Comparison of ENCODE assay signal across 16 mouse cellular contexts in the genomic region with DNA sequence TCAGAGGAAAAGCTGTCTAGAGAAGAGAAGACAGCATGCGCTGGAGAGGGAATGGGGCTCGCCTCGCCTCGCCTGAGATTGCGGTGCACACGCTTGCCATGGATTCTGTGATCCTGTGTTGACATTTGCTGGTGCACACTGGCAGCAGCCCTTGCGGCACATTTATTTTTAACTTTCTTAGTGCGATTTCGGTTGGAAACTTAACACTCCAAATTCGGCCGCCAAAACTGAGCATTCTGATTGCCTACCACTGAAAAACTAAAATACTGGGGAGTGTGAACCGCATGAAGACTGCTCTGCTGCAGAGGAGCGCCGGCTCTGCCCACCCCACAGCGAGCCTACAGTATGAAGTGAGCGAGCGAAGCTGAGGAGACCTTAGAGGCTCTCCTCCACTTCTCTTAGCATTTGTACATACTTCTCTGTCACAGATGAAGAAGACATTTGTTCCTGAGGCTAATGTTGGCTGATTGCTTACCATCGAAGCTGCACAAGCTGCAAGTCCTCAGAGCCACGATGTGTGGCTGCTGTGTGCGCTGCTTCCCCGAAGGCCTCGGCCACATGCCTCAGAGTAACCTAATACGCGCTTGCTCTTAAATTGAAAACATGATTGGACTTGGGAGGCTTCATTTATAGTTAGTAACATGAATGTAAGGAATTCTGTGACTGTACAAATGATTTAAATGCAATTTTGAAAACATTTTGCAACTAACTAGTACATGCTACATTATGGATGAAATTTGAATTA. TPM values are rescaled to one million over a fixed set of nuclear protein-coding genes. Genes with fewer than 3 reads are reported as not detected.
A peak's percentile ranks its signal among the peaks of the same experiment; 100 is the strongest.
DNase-seq lines count a peak whose midpoint lies in the region; ATAC-seq and TF ChIP-seq lines count a peak whose summit lies in the region.
"Had no signal": no experiment of that assay in that cellular context is flagged by ENCODE, and none has a peak within 500 bp of the region (broad histone marks: within the 10 kb centered on the region; RNA-seq: fewer than 3 reads in every experiment).

No protein-coding gene starts in this region.

- no peak for DNase-seq in frontal cortex, postnatal 10 days (ENCODE audit: low spot score in 2 of 2)
- DNase-seq in brain, adult 2 months (ENCODE audit: low read depth, low spot score), result peak; percentile 81
- peak; percentile 92 for DNase-seq in embryonic facial prominence, embryonic 14.5 days (ENCODE audit: low spot score)
- DNase-seq in limb, embryonic 14.5 days (ENCODE audit: low spot score), result no peak
- no peak for DNase-seq in lung, postnatal 14 days
- no peak for DNase-seq in kidney, postnatal 36 days
- DNase-seq: adrenal gland, postnatal 25 days; cerebellum, postnatal 14 days; gastrocnemius, postnatal 10 days; heart, postnatal 14 days; liver; lung, adult 18-20 months had no signal

- peak overlapping the region; percentile 72 for H3K27ac ChIP-seq in embryonic facial prominence, embryonic 14.5 days (replicated peaks; ENCODE audit: low read depth, low read length)
- H3K27ac ChIP-seq in limb, embryonic 14.5 days (replicated peaks; ENCODE audit: low read depth, low read length), result peak overlapping the region; percentile 65; the same call in 1 of the 2 replicates
- no peak overlapping the region for H3K27ac ChIP-seq in midbrain, embryonic 16.5 days (ENCODE audit: low read length)
- H3K27ac ChIP-seq: macrophage; midbrain, embryonic 12.5 days had no signal

- no peak overlapping the region for H3K4me3 ChIP-seq in embryonic facial prominence, embryonic 14.5 days (ENCODE audit: low read depth, low read length)
- H3K4me3 ChIP-seq in limb, embryonic 14.5 days (replicated peaks; ENCODE audit: low read length), result no peak overlapping the region
- H3K4me3 ChIP-seq in midbrain, embryonic 16.5 days (ENCODE audit: low read depth, low read length), result no peak overlapping the region
- H3K4me3 ChIP-seq: midbrain, embryonic 12.5 days had no signal

- H3K4me2 ChIP-seq in embryonic facial prominence, embryonic 14.5 days (ENCODE audit: low read depth, low read length), result no peak overlapping the region
- no peak overlapping the region for H3K4me2 ChIP-seq in limb, embryonic 14.5 days (replicated peaks; ENCODE audit: low read depth, low read length, severe bottlenecking)
- no peak overlapping the region for H3K4me2 ChIP-seq in midbrain, embryonic 16.5 days (ENCODE audit: low read length)
- H3K4me2 ChIP-seq: midbrain, embryonic 12.5 days had no signal

- no peaks in the 10 kb centered on the region for H3K27me3 ChIP-seq in embryonic facial prominence, embryonic 14.5 days (replicated peaks; ENCODE audit: control insufficient read depth, insufficient read depth, low read length)
- no peaks in the 10 kb centered on the region for H3K27me3 ChIP-seq in limb, embryonic 14.5 days (ENCODE audit: control insufficient read depth, insufficient read depth, low read length)
- no peaks in the 10 kb centered on the region for H3K27me3 ChIP-seq in midbrain, embryonic 16.5 days (ENCODE audit: control insufficient read depth, insufficient read depth, low read depth, low read length)
- H3K27me3 ChIP-seq: midbrain, embryonic 12.5 days had no signal

- 0 out of 2 replicates have a peak overlapping the region, but pooled peaks have one; percentile 6 for H3K9ac ChIP-seq in embryonic facial prominence, embryonic 14.5 days (ENCODE audit: low read depth, low read length)
- H3K9ac ChIP-seq in limb, embryonic 14.5 days (ENCODE audit: low read depth, low read length, severe bottlenecking), result no peak overlapping the region
- no peak overlapping the region for H3K9ac ChIP-seq in midbrain, embryonic 16.5 days (ENCODE audit: low read depth, low read length)
- H3K9ac ChIP-seq: midbrain, embryonic 12.5 days had no signal

- ATAC-seq in frontal cortex, adult (ENCODE audit: low TSS enrichment), result peak; percentile 84
- ATAC-seq in embryonic facial prominence, embryonic 14.5 days (ENCODE audit: low read depth), result peak; percentile 73
- peak; percentile 59; the same call in 1 of the 2 replicates for ATAC-seq in limb, embryonic 14.5 days (ENCODE audit: low FRiP score, low read depth)
- ATAC-seq in midbrain, embryonic 16.5 days, result no peak

- peaks cover 75% of the 10 kb centered on the region for H3K36me3 ChIP-seq in embryonic facial prominence, embryonic 14.5 days (ENCODE audit: control insufficient read depth, insufficient read depth, low read length)
- peaks cover 83% of the 10 kb centered on the region for H3K36me3 ChIP-seq in limb, embryonic 14.5 days (ENCODE audit: control insufficient read depth, insufficient read depth, low read length)
- peaks cover 21% of the 10 kb centered on the region for H3K36me3 ChIP-seq in midbrain, embryonic 16.5 days (ENCODE audit: control insufficient read depth, insufficient read depth, low read length)

- peaks cover 32% of the 10 kb centered on the region for H3K4me1 ChIP-seq in embryonic facial prominence, embryonic 14.5 days (ENCODE audit: control insufficient read depth, insufficient read depth, low read length)
- peaks cover 15% of the 10 kb centered on the region for H3K4me1 ChIP-seq in limb, embryonic 14.5 days (ENCODE audit: control insufficient read depth, insufficient read depth, low read length)
- H3K4me1 ChIP-seq in midbrain, embryonic 16.5 days (ENCODE audit: control insufficient read depth, insufficient read depth, low read length), result no peaks in the 10 kb centered on the region
- H3K4me1 ChIP-seq: midbrain, embryonic 12.5 days had no signal

- 48% methylated on average over 24 of the region's 24 CpGs for WGBS in embryonic facial prominence, embryonic 14.5 days
- 68% methylated on average over 24 of the region's 24 CpGs for WGBS in limb, embryonic 14.5 days
- 95% methylated on average over 24 of the region's 24 CpGs for WGBS in midbrain, embryonic 16.5 days

- no peaks in the 10 kb centered on the region for H3K9me3 ChIP-seq in embryonic facial prominence, embryonic 14.5 days (ENCODE audit: control insufficient read depth, low read length)
- H3K9me3 ChIP-seq in limb, embryonic 14.5 days (ENCODE audit: control insufficient read depth, low read length), result no peaks in the 10 kb centered on the region
- H3K9me3 ChIP-seq in midbrain, embryonic 16.5 days (replicated peaks; ENCODE audit: control insufficient read depth, low read length, poor library complexity, severe bottlenecking), result no peaks in the 10 kb centered on the region
- H3K9me3 ChIP-seq: midbrain, embryonic 12.5 days had no signal

- no peak for TF ChIP-seq POLR2A in limb, embryonic 14.5 days (IDR thresholded peaks at IDR 0.05; ENCODE audit: borderline replicate concordance, extremely low read depth, insufficient read depth, insufficient read length)

RNA-seq across cellular contexts. Expression of a gene that starts 40.7 kb away (rescaled TPM):
- 29.1 and 33.3 TPM in 2 replicates for polyA plus RNA-seq in embryonic facial prominence, embryonic 14.5 days (2014; fragmentation: Nextera tagmentation; extraction: Ambion mirVana)
- 11.4 and 16.0 TPM in 2 replicates for polyA plus RNA-seq in limb, embryonic 14.5 days (2012; rRNA removed)
- 18.2 and 21.0 TPM in 2 replicates for polyA plus RNA-seq in limb, embryonic 14.5 days (2014; fragmentation: Nextera tagmentation; extraction: Ambion mirVana)
- polyA plus RNA-seq in midbrain, embryonic 16.5 days (2015; fragmentation: Nextera tagmentation; extraction: Ambion mirVana), result 41.6 and 50.3 TPM in 2 replicates
- polyA plus RNA-seq: macrophage had no signal

RNA-seq across cellular contexts. Expression of a gene that starts 45.9 kb away (rescaled TPM):
- 99.7 and 102 TPM in 2 replicates for polyA plus RNA-seq in embryonic facial prominence, embryonic 14.5 days (2014; fragmentation: Nextera tagmentation; extraction: Ambion mirVana)
- 89.6 and 96.0 TPM in 2 replicates for polyA plus RNA-seq in limb, embryonic 14.5 days (2012; rRNA removed)
- polyA plus RNA-seq in limb, embryonic 14.5 days (2014; fragmentation: Nextera tagmentation; extraction: Ambion mirVana), result 103 and 110 TPM in 2 replicates
- 96.9 and 98.7 TPM in 2 replicates for polyA plus RNA-seq in midbrain, embryonic 16.5 days (2015; fragmentation: Nextera tagmentation; extraction: Ambion mirVana)

Comparison
In these comparisons a context has a peak if more than half of its experiments do, and no peak if none do; other contexts are left out.
1. DNase-seq: peak in brain, adult 2 months (single experiment) and embryonic facial prominence, embryonic 14.5 days (single experiment); none in frontal cortex, postnatal 10 days (0 of 2), limb, embryonic 14.5 days (single experiment), lung, postnatal 14 days (single experiment) and kidney, postnatal 36 days (0 of 2).